Mouse (Mus musculus): ENCODE results near the gene Zfand2a.

- TF ChIP-seq POLR2A (IDR thresholded peaks at IDR 0.05; ENCODE audit: borderline replicate concordance, control insufficient read depth, low read depth, low read length), result no peak
- no peak for TF ChIP-seq CTCF (IDR thresholded peaks at IDR 0.05; ENCODE audit: control insufficient read depth, insufficient read depth, low read length)
Observed at GRCm38 (mm10) chr5:139480406-139480805, 3.9 kb downstream of the Zfand2a start.
